Mouse (Mus musculus) limb, embryonic 11.5 days (tissue): ENCODE measurements at regions not wholly inside any gene's neighbourhood (a gene's known extent, or its start where the extent isn't known, plus 50 kb on each side); places are given as distances from the start of the nearest gene placed in this dataset.

Source experiments
- ATAC-seq: fragments of 200-750 bp; cut with Nextera tagmentation; 2 replicates; pipeline ENCODE4 v1.8.0; 2017; ENCODE audit warnings: low read depth; ENCODE audit not compliant: insufficient number of reproducible peaks, low FRiP score, low TSS enrichment
- DNase-seq: peaks from one replicate; pipeline ENCODE4 v3.0.0-alpha.2; 2015; ENCODE audit warnings: low spot score
- H3K27ac ChIP-seq: fragments of 300-500 bp; sonication (generic); replicated peaks from 2 replicates; pipeline ENCODE4 v1.5.1; 2014; ENCODE audit warnings: low read depth, mild to moderate bottlenecking, low read length
- H3K27me3 ChIP-seq: fragments of 300-500 bp; sonication (generic); 2 replicates; pipeline ENCODE4 v1.6.1; 2014; ENCODE audit warnings: mild to moderate bottlenecking, low read length, mixed read lengths; ENCODE audit not compliant: control insufficient read depth, insufficient read depth
- H3K36me3 ChIP-seq: fragments of 300-500 bp; sonication (generic); 2 replicates; pipeline ENCODE4 v1.6.1; 2014; ENCODE audit warnings: mild to moderate bottlenecking, low read length, moderate library complexity, mixed read lengths; ENCODE audit not compliant: control insufficient read depth, insufficient read depth
- H3K4me1 ChIP-seq: fragments of 300-500 bp; sonication (generic); 2 replicates; pipeline ENCODE4 v1.6.1; 2014; ENCODE audit warnings: low read length, mixed read lengths; ENCODE audit not compliant: control insufficient read depth, insufficient read depth
- H3K4me2 ChIP-seq: fragments of 300-500 bp; sonication (generic); 2 replicates; pipeline ENCODE4 v1.6.1; 2014; ENCODE audit warnings: low read depth, mild to moderate bottlenecking, moderate library complexity; ENCODE audit not compliant: severe bottlenecking
- H3K4me3 ChIP-seq: fragments of 300-500 bp; sonication (generic); 2 replicates; pipeline ENCODE4 v1.5.1; 2014; ENCODE audit warnings: low read depth, low read length
- H3K9ac ChIP-seq: fragments of 300-500 bp; sonication (generic); 2 replicates; pipeline ENCODE4 v1.6.1; 2014; ENCODE audit warnings: mild to moderate bottlenecking, low read length
- H3K9me3 ChIP-seq: fragments of 300-500 bp; sonication (generic); 2 replicates; pipeline ENCODE4 v1.6.1; 2016; ENCODE audit warnings: low read length; ENCODE audit not compliant: control insufficient read depth
- WGBS: fragments of 180-500 bp; shearing (Covaris S2); extraction: QIAGEN DNeasy Blood & Tissue Kit; methylation state at CpG from one replicate; pipeline ENCODE4 v1.1.7; 2014; 5-methylcytosine and 5-hydroxymethylcytosine counted together

- H3K9ac ChIP-seq = no peak overlapping the region
- H3K27ac ChIP-seq = no peak overlapping the region
- no peak overlapping the region for H3K4me2 ChIP-seq
- ATAC-seq (0 out of 2 replicates have a peak, but pooled peaks have one; percentile 36), DNase-seq (peak; percentile 62)
- no peaks in the 10 kb centered on the region for H3K36me3 ChIP-seq
- no peak overlapping the region for H3K4me3 ChIP-seq
- 47% methylated on average over 6 of the region's 6 CpGs for WGBS
- H3K4me1 ChIP-seq = peaks cover 8% of the 10 kb centered on the region; the same call in 1 of the 2 replicates
- H3K27me3 ChIP-seq = no peaks in the 10 kb centered on the region
- no peaks in the 10 kb centered on the region for H3K9me3 ChIP-seq
Measured at GRCm38 (mm10) chr10:8955499-8956211, 69.8 kb upstream of the Sash1 start.

GRCm38 (mm10) chr10:8954003-8954402 lies 68.1 kb upstream of the Sash1 start:
- no peak overlapping the region for H3K4me3 ChIP-seq
- WGBS = 89% methylated on average over 4 of the region's 4 CpGs
- H3K36me3 ChIP-seq = no peaks in the 10 kb centered on the region
- H3K9ac ChIP-seq = no peak overlapping the region
- no peak for ATAC-seq
- DNase-seq = no peak
- peaks cover 6% of the 10 kb centered on the region; the same call in 1 of the 2 replicates for H3K4me1 ChIP-seq
- no peaks in the 10 kb centered on the region for H3K9me3 ChIP-seq
- no peak overlapping the region for H3K27ac ChIP-seq
- no peaks in the 10 kb centered on the region for H3K27me3 ChIP-seq
- no peak overlapping the region for H3K4me2 ChIP-seq

- H3K9me3 ChIP-seq = no peaks in the 10 kb centered on the region
- no peak overlapping the region for H3K27ac ChIP-seq
- 82% methylated on average over 5 of the region's 5 CpGs for WGBS
- DNase-seq (no peak), ATAC-seq (no peak)
- no peak overlapping the region for H3K4me2 ChIP-seq
- H3K36me3 ChIP-seq = no peaks in the 10 kb centered on the region
- no peak overlapping the region for H3K9ac ChIP-seq
- H3K4me3 ChIP-seq = no peak overlapping the region
- peaks cover 6% of the 10 kb centered on the region; the same call in 1 of the 2 replicates for H3K4me1 ChIP-seq
- no peaks in the 10 kb centered on the region for H3K27me3 ChIP-seq
Measured at GRCm38 (mm10) chr10:8952922-8953321, 67.1 kb upstream of the Sash1 start.

DNA sequence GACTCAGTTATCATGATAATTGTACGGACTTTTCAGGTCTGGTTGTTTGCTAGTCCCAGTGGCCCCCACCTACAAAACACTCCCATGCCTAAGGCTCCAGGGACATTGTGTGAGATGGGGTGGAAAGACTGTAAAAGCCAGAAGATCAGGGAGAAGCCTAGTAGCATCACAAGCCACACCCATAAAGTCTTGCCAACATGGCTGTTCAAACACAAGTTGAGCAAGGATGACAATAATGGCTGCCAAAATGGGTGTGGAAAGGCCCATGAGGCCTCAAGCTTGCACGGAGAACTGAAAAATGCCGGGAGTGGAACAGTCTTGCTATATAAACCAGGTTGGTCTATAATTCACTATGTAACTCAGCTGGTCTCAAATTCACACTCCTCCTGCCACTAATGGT lies 66.1 kb upstream of the Sash1 start:
- no peaks in the 10 kb centered on the region for H3K36me3 ChIP-seq
- no peak overlapping the region for H3K9ac ChIP-seq
- WGBS = 97% methylated on average over 3 of the region's 3 CpGs
- no peak overlapping the region for H3K4me3 ChIP-seq
- peaks cover 6% of the 10 kb centered on the region; the same call in 1 of the 2 replicates for H3K4me1 ChIP-seq
- no peak overlapping the region for H3K4me2 ChIP-seq
- no peaks in the 10 kb centered on the region for H3K9me3 ChIP-seq
- ATAC-seq (no peak), DNase-seq (no peak)
- H3K27ac ChIP-seq = no peak overlapping the region
- H3K27me3 ChIP-seq = no peaks in the 10 kb centered on the region

DNA sequence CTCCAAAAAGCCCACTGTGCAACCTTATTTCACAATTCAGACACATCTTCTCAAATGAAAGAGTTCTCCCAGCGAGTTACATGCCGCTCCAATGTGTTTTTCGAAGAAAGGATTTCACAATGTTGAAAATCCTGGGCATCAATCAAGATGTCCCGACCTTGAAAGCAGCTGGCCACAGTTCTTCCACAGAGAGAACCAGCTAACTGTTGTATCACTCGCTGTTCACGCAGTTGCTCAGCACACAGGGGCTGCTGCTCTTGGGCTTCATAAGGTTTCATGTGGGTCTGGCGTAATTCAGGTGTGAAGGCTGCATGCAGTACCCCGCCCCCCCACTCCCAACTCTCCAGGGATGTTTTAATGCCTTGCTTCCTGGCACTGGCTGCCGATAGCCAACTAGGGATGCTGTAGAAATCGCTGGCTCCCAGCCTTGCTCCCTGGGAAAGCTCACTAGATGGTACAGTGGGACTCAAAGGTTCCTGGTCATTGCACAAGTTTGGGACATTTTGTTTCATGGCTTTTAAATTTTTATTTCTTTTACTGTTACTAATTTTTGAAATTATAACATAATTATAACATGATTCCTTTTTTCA lies 65.5 kb upstream of the Sash1 start:
- no peaks in the 10 kb centered on the region for H3K27me3 ChIP-seq
- H3K36me3 ChIP-seq = no peaks in the 10 kb centered on the region
- no peak overlapping the region for H3K9ac ChIP-seq
- no peak overlapping the region for H3K4me2 ChIP-seq
- DNase-seq (no peak), ATAC-seq (no peak)
- 69% methylated on average over 10 of the region's 10 CpGs for WGBS
- no peak overlapping the region for H3K27ac ChIP-seq
- H3K4me3 ChIP-seq = no peak overlapping the region
- H3K4me1 ChIP-seq = peaks cover 6% of the 10 kb centered on the region; the same call in 1 of the 2 replicates
- no peaks in the 10 kb centered on the region for H3K9me3 ChIP-seq

DNA sequence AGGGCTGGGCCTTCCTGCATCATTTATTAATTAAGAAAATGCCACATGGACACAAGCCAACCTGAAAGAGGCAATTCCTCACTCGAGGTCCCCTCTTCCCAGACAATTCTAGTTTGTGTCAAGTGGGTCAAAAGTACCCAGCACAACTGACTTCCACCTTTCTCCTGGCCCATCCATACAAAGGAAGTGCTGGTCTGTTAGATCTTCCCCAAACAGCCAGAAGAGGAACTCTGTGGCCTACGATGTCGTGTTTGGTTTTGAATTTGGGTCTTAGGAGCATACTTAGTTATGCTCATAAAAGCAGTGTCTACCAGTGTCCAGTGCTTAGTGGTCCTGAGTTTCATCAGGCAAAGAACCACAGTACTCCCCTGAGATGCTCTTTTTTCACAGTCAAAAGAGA lies 62.4 kb upstream of the Sash1 start:
- no peaks in the 10 kb centered on the region for H3K27me3 ChIP-seq
- no peak overlapping the region for H3K9ac ChIP-seq
- H3K4me1 ChIP-seq = peaks cover 7% of the 10 kb centered on the region; the same call in 1 of the 2 replicates
- no peak overlapping the region for H3K4me2 ChIP-seq
- no peaks in the 10 kb centered on the region for H3K9me3 ChIP-seq
- H3K36me3 ChIP-seq = no peaks in the 10 kb centered on the region
- no peak for DNase-seq
- no peak overlapping the region for H3K27ac ChIP-seq
- no peak for ATAC-seq
- no peak overlapping the region for H3K4me3 ChIP-seq
- 80% methylated on average over 3 of the region's 3 CpGs for WGBS

- 28% methylated on average over 17 of the region's 17 CpGs for WGBS
- H3K4me1 ChIP-seq = peaks cover 7% of the 10 kb centered on the region; the same call in 1 of the 2 replicates
- no peaks in the 10 kb centered on the region for H3K27me3 ChIP-seq
- DNase-seq (peak; percentile 54), ATAC-seq (peak; percentile 44; the same call in 1 of the 2 replicates)
- H3K27ac ChIP-seq = no peak overlapping the region
- no peaks in the 10 kb centered on the region for H3K9me3 ChIP-seq
- H3K9ac ChIP-seq = no peak overlapping the region; the same call in 1 of the 2 replicates
- H3K4me3 ChIP-seq = no peak overlapping the region
- no peaks in the 10 kb centered on the region for H3K36me3 ChIP-seq
- H3K4me2 ChIP-seq = peak overlapping the region; percentile 34
Measured at GRCm38 (mm10) chr10:8945195-8945751, 59.4 kb upstream of the Sash1 start.

DNA sequence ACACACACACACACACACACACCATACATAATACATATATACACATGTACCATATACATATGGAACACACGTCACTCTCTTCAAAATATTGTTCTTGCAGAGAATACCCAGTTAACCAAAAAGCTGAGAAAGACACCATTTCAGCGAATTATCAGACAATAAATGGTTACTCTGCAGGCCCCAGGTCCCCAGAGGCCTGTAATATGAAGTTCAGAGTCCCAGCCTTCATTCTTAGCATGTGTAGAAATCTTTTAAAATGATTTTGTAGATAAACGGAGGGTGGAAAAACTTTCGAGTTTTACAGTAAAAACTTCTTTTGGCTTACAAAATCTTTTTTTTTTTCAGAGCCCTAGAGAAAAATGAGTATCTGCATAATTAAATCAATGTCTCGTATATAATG lies 58.7 kb upstream of the Sash1 start:
- ATAC-seq = no peak
- no peak overlapping the region for H3K4me2 ChIP-seq
- H3K9me3 ChIP-seq = no peaks in the 10 kb centered on the region
- no peak overlapping the region for H3K27ac ChIP-seq
- H3K36me3 ChIP-seq = no peaks in the 10 kb centered on the region
- WGBS = 73% methylated on average over 5 of the region's 5 CpGs
- H3K9ac ChIP-seq = no peak overlapping the region
- DNase-seq = no peak
- no peak overlapping the region for H3K4me3 ChIP-seq
- no peaks in the 10 kb centered on the region for H3K27me3 ChIP-seq
- peaks cover 7% of the 10 kb centered on the region; the same call in 1 of the 2 replicates for H3K4me1 ChIP-seq
